Mouse (Mus musculus): ENCODE measurements at regions not wholly inside any gene's neighbourhood (a gene's known extent, or its start where the extent isn't known, plus 50 kb on each side); places are given as distances from the start of the nearest gene placed in this dataset.

- TF ChIP-seq CTCF (IDR thresholded peaks at IDR 0.05; ENCODE audit: insufficient read depth, low read length) (no peak), POLR2A (IDR thresholded peaks at IDR 0.05; ENCODE audit: borderline replicate concordance, extremely low read depth, low read depth, low read length) (no peak)
These were observed 222.8 kb downstream of the Cog6 start for GRCm38 (mm10) chr3:52794218-52794617.
